Mouse (Mus musculus) cortical plate, adult 2 months (tissue): ENCODE data around the gene Ciita.

Experiments
- CTCF ChIP-seq: fragments of 200-500 bp; IDR thresholded peaks from 2 replicates; pipeline ENCODE4 v1.5.1; 2011; ENCODE audit warnings: mild to moderate bottlenecking, control low read depth, low read length; ENCODE audit not compliant: insufficient read depth; ENCODE audit errors: extremely low read depth
- POLR2A ChIP-seq: fragments of 200-500 bp; IDR thresholded peaks from 2 replicates; pipeline ENCODE4 v1.6.1; 2011; ENCODE audit warnings: mild to moderate bottlenecking, low read length, control low read depth; ENCODE audit not compliant: insufficient read depth; ENCODE audit errors: extremely low read depth

- TF ChIP-seq POLR2A = no peak
- no peak for TF ChIP-seq CTCF
Observed at GRCm38 (mm10) chr16:10510477-10511133, 30.7 kb downstream of the Ciita start.
